Mouse (Mus musculus): Measurements from ENCODE around the gene Hint3.
"Not testable (repeated sequence)": the region's sequence is repeated elsewhere in the genome, so short reads cannot be mapped to it uniquely, and the experiment has no call there.

- not testable (repeated sequence) for TF ChIP-seq POLR2A (IDR thresholded peaks at IDR 0.05; ENCODE audit: low read depth, low read length); CTCF (IDR thresholded peaks at IDR 0.05; ENCODE audit: extremely low read depth, insufficient read depth, insufficient read length, insufficient replicate concordance)
Measured at GRCm38 (mm10) chr10:30636474-30637154, 7.2 kb upstream of the Hint3 start.
